Mouse (Mus musculus) limb, embryonic 13.5 days (tissue): ENCODE data around the gene Dbn1. TPM values are rescaled to one million over a fixed set of nuclear protein-coding genes. Genes with fewer than 3 reads are reported as not detected.

Experiments
- ATAC-seq: fragments of 200-750 bp; cut with Nextera tagmentation; 2 replicates; pipeline ENCODE4 v1.8.0; 2017; ENCODE audit warnings: low read depth, moderate number of reproducible peaks, moderate TSS enrichment; ENCODE audit not compliant: low FRiP score
- H3K27ac ChIP-seq: fragments of 300-500 bp; sonication (generic); 2 replicates; pipeline ENCODE4 v1.5.1; 2015; ENCODE audit warnings: inconsistent platforms, mild to moderate bottlenecking, moderate library complexity
- H3K27me3 ChIP-seq: fragments of 300-500 bp; sonication (generic); 2 replicates; pipeline ENCODE4 v1.6.1; 2015; ENCODE audit warnings: mild to moderate bottlenecking, inconsistent platforms
- H3K36me3 ChIP-seq: fragments of 300-500 bp; sonication (generic); 2 replicates; pipeline ENCODE4 v1.6.1; 2015; ENCODE audit warnings: inconsistent platforms, mild to moderate bottlenecking, moderate library complexity
- H3K4me1 ChIP-seq: fragments of 300-500 bp; sonication (generic); 2 replicates; pipeline ENCODE4 v1.6.1; 2015; ENCODE audit warnings: inconsistent platforms
- H3K4me2 ChIP-seq: fragments of 300-500 bp; sonication (generic); replicated peaks from 2 replicates; pipeline ENCODE4 v1.6.1; 2015; ENCODE audit warnings: inconsistent platforms, mild to moderate bottlenecking, moderate library complexity
- H3K4me3 ChIP-seq: fragments of 300-500 bp; sonication (generic); 2 replicates; pipeline ENCODE4 v1.5.1; 2015; ENCODE audit warnings: moderate library complexity, mild to moderate bottlenecking, inconsistent platforms
- H3K9ac ChIP-seq: fragments of 300-500 bp; sonication (generic); 2 replicates; pipeline ENCODE4 v1.6.1; 2015; ENCODE audit warnings: mild to moderate bottlenecking, inconsistent platforms
- H3K9me3 ChIP-seq: fragments of 300-500 bp; sonication (generic); 2 replicates; pipeline ENCODE4 v1.6.1; 2016; ENCODE audit warnings: inconsistent platforms
- WGBS: fragments of 180-500 bp; shearing (Covaris S2); methylation state at CpG from one replicate; pipeline ENCODE4 v1.1.7; 2015; 5-methylcytosine and 5-hydroxymethylcytosine counted together
- polyA plus RNA-seq: library from polyadenylated mRNA; unstranded; fragments of >200 nt; fragmentation: Nextera tagmentation; extraction: Ambion mirVana; gene quantifications from 2 replicates; pipeline ENCODE4 v1.2.1, GENCODE M21; 2015

The Dbn1 gene
- 297 and 304 TPM in 2 replicates for polyA plus RNA-seq

GRCm38 (mm10) chr13:55487578-55488498, at the start of gene Dbn1:
Gene Dbn1 (minus strand): TSS chr13:55488111.
- WGBS, result under 1% methylated on average over 58 of the region's 83 CpGs
- Histone ChIP-seq H3K4me3 (peak within 1 kb of the TSS; percentile 86), H3K9ac (peak within 1 kb of the TSS; percentile 100), H3K27me3 (no peaks in the 10 kb centered on the region), H3K9me3 (no peaks in the 10 kb centered on the region), H3K36me3 (peaks cover 12% of the 10 kb centered on the region), H3K4me2 (peak within 1 kb of the TSS; percentile 96), H3K27ac (peak within 1 kb of the TSS; percentile 95), H3K4me1 (peaks cover 46% of the 10 kb centered on the region)
- ATAC-seq, result peak; percentile 90

GRCm38 (mm10) chr13:55536194-55537175, 48.6 kb upstream of the Dbn1 start, which contains the start of gene Ddx41:
Gene Ddx41 (minus strand): TSS chr13:55536658.
- Histone ChIP-seq H3K4me2 (peak within 1 kb of the TSS; percentile 94), H3K4me3 (peak within 1 kb of the TSS; percentile 62), H3K9ac (peak within 1 kb of the TSS; percentile 86), H3K4me1 (peaks cover 16% of the 10 kb centered on the region), H3K27me3 (no peaks in the 10 kb centered on the region), H3K36me3 (peaks cover 80% of the 10 kb centered on the region), H3K27ac (peak within 1 kb of the TSS; percentile 55; the same call in 1 of the 2 replicates), H3K9me3 (no peaks in the 10 kb centered on the region)
- peak; percentile 98 for ATAC-seq
- under 1% methylated on average over 70 of the region's 70 CpGs for WGBS

- Histone ChIP-seq H3K4me3 (peak overlapping the region; percentile 62), H3K27me3 (no peaks in the 10 kb centered on the region), H3K9me3 (no peaks in the 10 kb centered on the region), H3K9ac (peak overlapping the region; percentile 86), H3K4me1 (peaks cover 16% of the 10 kb centered on the region), H3K36me3 (peaks cover 80% of the 10 kb centered on the region), H3K27ac (no peak overlapping the region), H3K4me2 (peak overlapping the region; percentile 94)
- ATAC-seq, result no peak
- 16% methylated on average over 17 of the region's 17 CpGs for WGBS
Measured at GRCm38 (mm10) chr13:55535796-55536193, 47.9 kb upstream of the Dbn1 start.

- Histone ChIP-seq H3K9me3 (no peaks in the 10 kb centered on the region), H3K27ac (no peak overlapping the region), H3K36me3 (peaks cover 80% of the 10 kb centered on the region), H3K4me2 (peak overlapping the region; percentile 94), H3K27me3 (no peaks in the 10 kb centered on the region), H3K9ac (peak overlapping the region; percentile 86), H3K4me1 (peaks cover 16% of the 10 kb centered on the region), H3K4me3 (peak overlapping the region; percentile 62)
- ATAC-seq, result no peak
- 93% methylated on average over 15 of the region's 15 CpGs for WGBS
Measured at GRCm38 (mm10) chr13:55535191-55535590, 47.3 kb upstream of the Dbn1 start.

GRCm38 (mm10) chr13:55529198-55529915, 41.4 kb upstream of the Dbn1 start, which contains the start of gene Dok3:
Gene Dok3 (minus strand): TSS chr13:55529296.
- H3K4me2 ChIP-seq, result no peak within 1 kb of the TSS
- no peak for ATAC-seq
- H3K9me3 ChIP-seq, result no peaks in the 10 kb centered on the region
- H3K27ac ChIP-seq, result no peak within 1 kb of the TSS
- H3K36me3 ChIP-seq, result peaks cover 54% of the 10 kb centered on the region
- H3K9ac ChIP-seq, result no peak within 1 kb of the TSS
- 77% methylated on average over 8 of the region's 8 CpGs for WGBS
- H3K4me3 ChIP-seq, result no peak within 1 kb of the TSS
- no peaks in the 10 kb centered on the region for H3K27me3 ChIP-seq
- no peaks in the 10 kb centered on the region for H3K4me1 ChIP-seq

GRCm38 (mm10) chr13:55527834-55528772, 40.2 kb upstream of the Dbn1 start:
- ATAC-seq, result no peak
- Histone ChIP-seq H3K36me3 (peaks cover 42% of the 10 kb centered on the region), H3K9me3 (no peaks in the 10 kb centered on the region), H3K4me3 (no peak overlapping the region), H3K27me3 (no peaks in the 10 kb centered on the region), H3K27ac (no peak overlapping the region), H3K4me2 (no peak overlapping the region), H3K9ac (no peak overlapping the region), H3K4me1 (no peaks in the 10 kb centered on the region)
- WGBS, result 75% methylated on average over 18 of the region's 18 CpGs

GRCm38 (mm10) chr13:55527212-55527611, 39.3 kb upstream of the Dbn1 start:
- no peak overlapping the region for H3K27ac ChIP-seq
- H3K27me3 ChIP-seq, result no peaks in the 10 kb centered on the region
- H3K9ac ChIP-seq, result no peak overlapping the region
- no peak overlapping the region for H3K4me2 ChIP-seq
- no peaks in the 10 kb centered on the region for H3K9me3 ChIP-seq
- 86% methylated on average over 16 of the region's 16 CpGs for WGBS
- no peaks in the 10 kb centered on the region for H3K4me1 ChIP-seq
- ATAC-seq, result no peak; the same call in 1 of the 2 replicates
- H3K4me3 ChIP-seq, result no peak overlapping the region
- peaks cover 33% of the 10 kb centered on the region for H3K36me3 ChIP-seq

- 84% methylated on average over 16 of the region's 16 CpGs for WGBS
- no peak overlapping the region for H3K4me3 ChIP-seq
- no peak for ATAC-seq
Measured at GRCm38 (mm10) chr13:55525733-55526553, 38.0 kb upstream of the Dbn1 start.

GRCm38 (mm10) chr13:55523951-55524600, 36.2 kb upstream of the Dbn1 start:
- Histone ChIP-seq H3K4me1 (no peaks in the 10 kb centered on the region), H3K9me3 (no peaks in the 10 kb centered on the region), H3K27ac (no peak overlapping the region), H3K4me3 (no peak overlapping the region), H3K4me2 (no peak overlapping the region), H3K9ac (no peak overlapping the region), H3K36me3 (peaks cover 1% of the 10 kb centered on the region), H3K27me3 (no peaks in the 10 kb centered on the region)
- WGBS, result 90% methylated on average over 23 of the region's 23 CpGs
- ATAC-seq, result no peak

More at GRCm38 (mm10) chr13:55525733-55526553, 38.0 kb upstream of the Dbn1 start:
- no peaks in the 10 kb centered on the region for H3K4me1 ChIP-seq
- H3K27ac ChIP-seq, result no peak overlapping the region
- no peak overlapping the region for H3K9ac ChIP-seq
- no peak overlapping the region for H3K4me2 ChIP-seq
- H3K36me3 ChIP-seq, result peaks cover 20% of the 10 kb centered on the region
- no peaks in the 10 kb centered on the region for H3K9me3 ChIP-seq
- no peaks in the 10 kb centered on the region for H3K27me3 ChIP-seq
